14 mouse cellular contexts compared by ENCODE assay signal in the genomic region with DNA sequence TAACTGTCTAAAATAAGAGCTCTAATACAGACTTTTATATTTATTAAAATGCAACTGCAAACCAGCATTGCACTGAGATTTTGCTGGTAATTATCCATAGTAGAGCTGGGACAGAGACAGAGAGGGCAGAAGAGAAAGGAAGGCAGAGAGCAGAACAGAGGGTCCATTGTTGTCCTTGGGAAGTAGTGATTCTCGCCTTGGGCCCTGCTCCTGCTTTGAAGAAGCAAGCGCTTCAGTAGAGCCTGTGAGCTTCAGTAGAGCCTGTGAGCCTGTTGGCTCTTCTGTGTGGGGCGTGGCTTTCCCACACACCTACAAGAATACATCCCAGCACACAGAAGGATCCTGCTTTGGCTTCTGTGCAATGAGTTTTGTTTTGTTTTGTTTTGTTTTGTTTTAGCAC. TPM values are rescaled to one million over a fixed set of nuclear protein-coding genes. Genes with fewer than 3 reads are reported as not detected.
DNase-seq lines count a peak whose midpoint lies in the region; ATAC-seq lines count a peak whose summit lies in the region.
"Had no signal": no experiment of that assay in that cellular context is flagged by ENCODE, and none has a peak within 500 bp of the region (broad histone marks: within the 10 kb centered on the region; RNA-seq: fewer than 3 reads in every experiment).

No protein-coding gene starts in this region.

- no peak overlapping the region for H3K9ac ChIP-seq in neural tube, embryonic 12.5 days
- no peak overlapping the region for H3K9ac ChIP-seq in neural tube, embryonic 15.5 days (replicated peaks)
- no peak overlapping the region for H3K9ac ChIP-seq in forebrain, embryonic 13.5 days
- H3K9ac ChIP-seq: heart, embryonic 12.5 days; liver, embryonic 14.5 days had no signal

- H3K27me3 ChIP-seq in neural tube, embryonic 12.5 days (replicated peaks) = no peaks in the 10 kb centered on the region
- no peaks in the 10 kb centered on the region for H3K27me3 ChIP-seq in neural tube, embryonic 15.5 days (replicated peaks)
- H3K27me3 ChIP-seq in forebrain, embryonic 13.5 days = no peaks in the 10 kb centered on the region
- H3K27me3 ChIP-seq: CH12.LX; heart, embryonic 12.5 days; megakaryocyte, embryonic 14.5 days had no signal

- peaks cover 6% of the 10 kb centered on the region; the same call in 1 of the 2 replicates for H3K4me1 ChIP-seq in neural tube, embryonic 12.5 days
- H3K4me1 ChIP-seq in neural tube, embryonic 15.5 days = 0 out of 2 replicates have a peak, but pooled peaks cover 3% of the 10 kb centered on the region
- peaks cover 14% of the 10 kb centered on the region for H3K4me1 ChIP-seq in forebrain, embryonic 13.5 days

- H3K4me3 ChIP-seq in neural tube, embryonic 12.5 days = no peak overlapping the region
- no peak overlapping the region for H3K4me3 ChIP-seq in neural tube, embryonic 15.5 days (replicated peaks)
- no peak overlapping the region for H3K4me3 ChIP-seq in forebrain, embryonic 13.5 days
- H3K4me3 ChIP-seq: heart, embryonic 12.5 days; megakaryocyte, embryonic 14.5 days had no signal

- H3K36me3 ChIP-seq in neural tube, embryonic 12.5 days = no peaks in the 10 kb centered on the region
- H3K36me3 ChIP-seq in neural tube, embryonic 15.5 days = no peaks in the 10 kb centered on the region
- no peaks in the 10 kb centered on the region for H3K36me3 ChIP-seq in forebrain, embryonic 13.5 days (ENCODE audit: poor library complexity, severe bottlenecking)
- H3K36me3 ChIP-seq: heart, embryonic 12.5 days had no signal

- DNase-seq in retina, postnatal 1 day = peak; percentile 82
- no peak for DNase-seq in gastrocnemius, postnatal 4 days (ENCODE audit: low spot score in 2 of 2)
- no peak for DNase-seq in kidney, postnatal 4 days
- DNase-seq in kidney, adult 18-20 months = no peak
- DNase-seq: kidney, postnatal 36 days; thymus, postnatal 36 days had no signal

- no peak overlapping the region for H3K4me2 ChIP-seq in neural tube, embryonic 12.5 days (replicated peaks)
- no peak overlapping the region for H3K4me2 ChIP-seq in neural tube, embryonic 15.5 days
- H3K4me2 ChIP-seq in forebrain, embryonic 13.5 days = no peak overlapping the region
- H3K4me2 ChIP-seq: heart, embryonic 12.5 days had no signal

- ATAC-seq in neural tube, embryonic 12.5 days (ENCODE audit: low FRiP score, low read depth) = peak; percentile 67
- no peak for ATAC-seq in neural tube, embryonic 15.5 days (ENCODE audit: low FRiP score)
- ATAC-seq in forebrain, embryonic 13.5 days = peak; percentile 71
- ATAC-seq in megakaryocyte progenitor cell, adult 5-6 weeks (replicated peaks; ENCODE audit: poor library complexity) = 0 out of 2 replicates have a peak, but pooled peaks have one; percentile 14

- H3K9me3 ChIP-seq in neural tube, embryonic 12.5 days = no peaks in the 10 kb centered on the region
- no peaks in the 10 kb centered on the region for H3K9me3 ChIP-seq in neural tube, embryonic 15.5 days (replicated peaks)
- H3K9me3 ChIP-seq in forebrain, embryonic 13.5 days (replicated peaks) = no peaks in the 10 kb centered on the region
- H3K9me3 ChIP-seq: heart, embryonic 12.5 days; megakaryocyte, embryonic 14.5 days had no signal

- no peak overlapping the region for H3K27ac ChIP-seq in neural tube, embryonic 12.5 days
- no peak overlapping the region for H3K27ac ChIP-seq in neural tube, embryonic 15.5 days (replicated peaks)
- no peak overlapping the region; the same call in 1 of the 2 replicates for H3K27ac ChIP-seq in forebrain, embryonic 13.5 days
- H3K27ac ChIP-seq: liver, embryonic 14.5 days had no signal

- WGBS in neural tube, embryonic 12.5 days = 38% methylated on average over 3 of the region's 3 CpGs
- 32% methylated on average over 3 of the region's 3 CpGs for WGBS in neural tube, embryonic 15.5 days
- 11% methylated on average over 3 of the region's 3 CpGs for WGBS in forebrain, embryonic 13.5 days

RNA-seq across cellular contexts. Expression of gene Cd47, which starts 47.0 kb away (rescaled TPM):
- 80.5 and 82.6 TPM in 2 replicates for polyA plus RNA-seq in neural tube, embryonic 12.5 days (2016; fragmentation: Nextera tagmentation; extraction: Ambion mirVana)
- 153 and 156 TPM in 2 replicates for polyA plus RNA-seq in neural tube, embryonic 15.5 days (2015; fragmentation: Nextera tagmentation; extraction: Ambion mirVana)
- polyA plus RNA-seq in forebrain, embryonic 13.5 days (2015; fragmentation: Nextera tagmentation; extraction: Ambion mirVana) = 72.9 and 80.4 TPM in 2 replicates
- 435 and 460 TPM in 2 replicates for total RNA-seq in megakaryocyte progenitor cell, adult 5-6 weeks (2015)
- total RNA-seq in megakaryocyte progenitor cell, adult 5-6 weeks (2017) = 188 and 213 TPM in 2 replicates
- total RNA-seq in gastrocnemius, postnatal 4 days (2021) = 10 to 100 TPM; 53.2 to 55.3 TPM

RNA-seq across cellular contexts. Expression of gene Ift57, which starts 54.3 kb away (rescaled TPM):
- 38.8 and 39.5 TPM in 2 replicates for polyA plus RNA-seq in neural tube, embryonic 12.5 days (2016; fragmentation: Nextera tagmentation; extraction: Ambion mirVana)
- polyA plus RNA-seq in neural tube, embryonic 15.5 days (2015; fragmentation: Nextera tagmentation; extraction: Ambion mirVana) = 38.7 and 39.4 TPM in 2 replicates
- 38.9 and 39.6 TPM in 2 replicates for polyA plus RNA-seq in forebrain, embryonic 13.5 days (2015; fragmentation: Nextera tagmentation; extraction: Ambion mirVana)
- total RNA-seq in megakaryocyte progenitor cell, adult 5-6 weeks (2015) = 42.0 and 48.9 TPM in 2 replicates
- 60.5 and 74.2 TPM in 2 replicates for total RNA-seq in megakaryocyte progenitor cell, adult 5-6 weeks (2017)
- total RNA-seq in gastrocnemius, postnatal 4 days (2021) = 10 to 100 TPM; 10.1 to 12.6 TPM
